Mouse (Mus musculus): ENCODE measurements around the gene Parp4.

Gene Parp4

GRCm38 (mm10) chr14:56605136-56605535, 29.7 kb downstream of the Parp4 start:
- no peak for DNase-seq (ENCODE audit: low read depth, low spot score)

- DNase-seq (ENCODE audit: low read depth, low spot score): peak; percentile 66
Measured at GRCm38 (mm10) chr14:56613212-56613611, 37.8 kb downstream of the Parp4 start.

GRCm38 (mm10) chr14:56617470-56617869, 42.1 kb downstream of the Parp4 start:
- DNase-seq (ENCODE audit: low read depth, low spot score): no peak

DNA sequence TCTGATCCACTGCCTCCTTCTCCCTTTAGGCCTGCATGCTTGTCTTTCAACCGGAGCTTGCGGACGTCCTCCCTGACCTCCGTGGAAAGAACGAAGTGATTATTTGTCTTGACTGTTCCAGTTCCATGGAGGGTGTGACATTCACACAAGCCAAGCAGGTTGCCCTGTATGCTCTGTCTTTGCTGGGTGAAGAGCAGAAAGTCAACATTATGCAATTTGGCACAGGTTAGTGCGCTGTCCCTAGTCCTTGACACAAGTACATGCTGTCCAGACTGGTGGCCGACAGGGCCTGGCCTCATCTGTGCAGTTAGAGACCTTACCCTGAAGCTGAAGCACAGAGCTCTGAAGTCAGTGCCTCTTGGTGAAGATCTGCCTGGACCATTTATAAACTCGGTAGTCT, 45.0 kb downstream of the Parp4 start:
- no peak for DNase-seq (ENCODE audit: low read depth, low spot score)

GRCm38 (mm10) chr14:56626202-56626601, 50.8 kb downstream of the Parp4 start:
- DNase-seq (ENCODE audit: low read depth, low spot score): no peak

- DNase-seq (ENCODE audit: low read depth, low spot score): no peak
Measured at GRCm38 (mm10) chr14:56628336-56628735, 52.9 kb downstream of the Parp4 start.

- no peak for DNase-seq (ENCODE audit: low read depth, low spot score)
Measured at GRCm38 (mm10) chr14:56631109-56631508, 55.7 kb downstream of the Parp4 start.

DNA sequence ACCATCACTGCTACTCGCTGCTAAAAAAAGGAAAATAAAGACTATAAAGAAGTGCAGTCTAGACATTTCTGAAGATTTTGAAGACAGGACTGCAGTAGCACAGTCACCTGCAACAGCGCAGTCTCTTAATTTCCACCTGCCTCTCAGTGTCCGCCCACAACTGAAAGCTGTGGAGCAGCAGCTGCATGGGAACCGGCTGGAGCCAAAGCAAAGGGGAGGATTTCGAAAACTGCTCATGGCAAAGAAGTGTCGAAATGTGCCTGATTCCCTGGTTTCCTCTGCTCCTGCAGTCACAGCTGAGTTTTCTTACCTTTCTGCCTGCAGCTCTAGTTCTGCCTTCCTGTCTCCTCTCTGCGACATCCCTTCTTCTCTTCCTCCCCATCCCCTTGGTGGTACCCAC, 71.8 kb downstream of the Parp4 start:
- no peak for DNase-seq (ENCODE audit: low read depth, low spot score)

- DNase-seq (ENCODE audit: low read depth, low spot score): no peak
Measured at GRCm38 (mm10) chr14:56649448-56649847, 74.0 kb downstream of the Parp4 start.

- DNase-seq (ENCODE audit: low read depth, low spot score): no peak
Measured at GRCm38 (mm10) chr14:56665651-56666050, 90.2 kb downstream of the Parp4 start.

- DNase-seq (ENCODE audit: low read depth, low spot score): no peak
Measured at GRCm38 (mm10) chr14:56666909-56667308, 91.5 kb downstream of the Parp4 start.

GRCm38 (mm10) chr14:56667969-56668802, 92.8 kb downstream of the Parp4 start, which contains the start of gene Mphosph8:
Gene Mphosph8, plus strand, starts transcription at chr14:56668248.
- peak; percentile 100 for DNase-seq (ENCODE audit: low read depth, low spot score)

GRCm38 (mm10) chr14:56669046-56669620, 93.7 kb downstream of the Parp4 start:
- peak; percentile 45 for DNase-seq (ENCODE audit: low read depth, low spot score)

DNA sequence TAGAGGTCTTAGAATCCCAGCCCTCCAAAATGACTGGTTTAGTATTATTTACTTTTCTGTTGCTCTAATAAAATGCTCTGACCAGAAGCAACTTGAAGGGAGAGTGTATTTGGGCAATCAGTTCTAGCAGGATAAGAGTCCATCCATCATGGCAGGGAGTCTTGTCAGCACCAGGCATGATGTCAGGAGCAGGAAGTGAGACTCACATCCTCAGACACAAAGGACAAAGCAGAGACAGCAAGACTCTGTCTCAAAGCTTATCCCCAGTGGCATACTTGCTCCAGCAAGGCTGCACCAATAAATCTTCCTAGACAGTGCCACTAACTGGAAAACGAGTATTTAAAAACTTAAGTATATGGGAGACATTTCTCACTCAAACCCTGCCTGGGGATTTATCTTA, 110.0 kb downstream of the Parp4 start:
- DNase-seq (ENCODE audit: low read depth, low spot score): no peak

DNA sequence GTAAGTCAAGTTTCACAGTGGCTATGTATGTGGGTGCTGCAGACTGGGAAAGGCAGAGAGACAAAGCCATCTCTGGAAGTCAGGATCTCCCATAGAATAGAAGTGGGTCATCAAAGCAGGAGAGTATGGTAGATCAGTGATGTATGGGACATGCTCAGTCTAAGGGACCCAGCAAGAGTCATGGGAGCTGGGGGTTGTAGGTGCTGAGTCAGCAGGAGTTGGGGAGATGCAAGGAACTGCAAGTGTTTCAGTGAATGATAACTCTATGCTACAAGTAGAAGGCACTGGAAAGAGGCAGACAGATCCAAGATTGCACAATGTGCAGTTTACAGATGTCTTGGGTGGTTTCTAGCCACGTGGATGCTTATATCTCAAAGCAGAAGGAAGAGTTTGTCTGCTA, 113.7 kb downstream of the Parp4 start:
- DNase-seq (ENCODE audit: low read depth, low spot score): no peak

DNA sequence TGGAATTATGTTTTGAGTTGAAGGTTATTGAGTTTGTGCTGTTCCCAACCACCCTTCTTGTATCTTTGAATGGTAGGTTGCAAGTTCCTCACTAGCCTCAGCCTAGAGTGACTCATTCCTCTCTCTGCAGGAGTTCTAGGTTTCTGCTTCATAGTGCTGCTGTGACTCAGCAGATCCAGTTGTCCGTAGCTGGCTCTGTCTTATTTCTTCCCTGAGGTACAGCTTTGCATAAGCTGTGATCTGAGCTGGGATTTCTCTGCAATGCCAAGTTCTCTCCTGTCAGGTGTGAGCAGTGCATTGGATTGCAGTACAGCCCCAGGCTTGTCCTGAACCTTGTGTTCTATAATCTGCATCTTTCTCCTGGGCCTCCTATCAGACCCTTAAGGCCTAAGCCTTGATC, 114.3 kb downstream of the Parp4 start:
- no peak for DNase-seq (ENCODE audit: low read depth, low spot score)

DNA sequence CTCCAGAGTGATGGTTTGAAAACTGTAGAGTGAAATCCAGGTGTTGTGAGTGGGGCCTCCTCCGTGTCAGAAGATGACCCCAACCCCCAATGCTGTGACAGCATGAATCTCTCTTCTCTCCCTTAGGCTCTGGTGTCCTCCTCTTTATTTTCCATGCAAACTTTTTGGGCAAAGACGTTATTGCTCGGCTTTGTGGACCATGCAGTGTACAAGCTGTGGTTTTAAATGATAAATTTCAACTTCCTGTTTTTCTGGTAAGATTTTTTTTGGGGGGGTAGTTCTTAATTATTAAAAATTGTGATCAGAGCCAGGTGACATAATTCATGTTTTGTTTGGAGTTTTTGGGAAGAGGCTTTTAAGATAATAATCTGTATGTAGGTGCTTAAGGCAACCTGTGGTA, 120.1 kb downstream of the Parp4 start:
- no peak for DNase-seq (ENCODE audit: low read depth, low spot score)

DNA sequence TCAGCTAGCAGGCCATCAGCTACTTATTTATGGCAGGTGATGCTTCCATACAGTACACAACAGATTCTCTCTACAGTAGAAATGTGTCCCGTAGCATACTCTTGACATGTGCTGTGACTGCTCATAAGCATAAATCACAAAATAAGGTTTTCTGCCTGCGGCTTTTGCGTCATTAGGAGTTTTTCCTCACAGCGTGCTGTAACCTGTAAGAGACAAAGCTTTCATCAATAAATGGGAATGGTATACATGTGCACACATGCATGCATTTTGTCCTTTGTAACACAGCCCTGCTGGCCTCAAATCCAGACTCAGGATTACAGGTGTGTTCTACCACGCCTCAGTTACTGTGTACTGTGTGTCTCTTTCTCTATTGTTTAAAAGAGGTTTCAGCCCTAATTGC, 122.4 kb downstream of the Parp4 start:
- DNase-seq (ENCODE audit: low read depth, low spot score): no peak

DNA sequence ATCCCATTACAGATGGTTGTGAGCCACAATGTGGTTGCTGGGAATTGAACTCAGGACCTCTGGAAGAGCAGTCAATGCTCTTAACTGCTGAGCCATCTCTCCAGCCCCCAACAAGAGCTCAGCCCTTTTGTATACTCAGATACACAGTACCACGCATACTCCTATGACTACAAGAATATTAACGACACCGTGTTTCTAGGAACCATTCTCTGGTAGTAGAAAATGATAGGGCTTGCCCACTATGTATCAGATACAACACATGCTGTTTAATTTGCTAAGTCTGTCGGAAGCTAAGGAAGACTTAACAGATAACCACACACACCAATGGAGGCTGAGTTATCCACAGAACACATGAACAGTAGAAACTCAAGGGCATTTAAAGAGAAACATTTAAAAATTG, 127.2 kb downstream of the Parp4 start:
- no peak for DNase-seq (ENCODE audit: low read depth, low spot score)

- no peak for DNase-seq (ENCODE audit: low read depth, low spot score)
Measured at GRCm38 (mm10) chr14:56705687-56706086, 130.3 kb downstream of the Parp4 start.
